Mouse (Mus musculus) ZHBTc4 (cell line): ENCODE measurements around the gene Arl3.
A peak's percentile ranks its signal among the peaks of the same experiment; 100 is the strongest.

Experiments used
- DNase-seq: peaks from one replicate; pipeline ENCODE4 v3.0.0-alpha.2; 2011; ENCODE audit warnings: low read depth, low spot score

The Arl3 gene

DNA sequence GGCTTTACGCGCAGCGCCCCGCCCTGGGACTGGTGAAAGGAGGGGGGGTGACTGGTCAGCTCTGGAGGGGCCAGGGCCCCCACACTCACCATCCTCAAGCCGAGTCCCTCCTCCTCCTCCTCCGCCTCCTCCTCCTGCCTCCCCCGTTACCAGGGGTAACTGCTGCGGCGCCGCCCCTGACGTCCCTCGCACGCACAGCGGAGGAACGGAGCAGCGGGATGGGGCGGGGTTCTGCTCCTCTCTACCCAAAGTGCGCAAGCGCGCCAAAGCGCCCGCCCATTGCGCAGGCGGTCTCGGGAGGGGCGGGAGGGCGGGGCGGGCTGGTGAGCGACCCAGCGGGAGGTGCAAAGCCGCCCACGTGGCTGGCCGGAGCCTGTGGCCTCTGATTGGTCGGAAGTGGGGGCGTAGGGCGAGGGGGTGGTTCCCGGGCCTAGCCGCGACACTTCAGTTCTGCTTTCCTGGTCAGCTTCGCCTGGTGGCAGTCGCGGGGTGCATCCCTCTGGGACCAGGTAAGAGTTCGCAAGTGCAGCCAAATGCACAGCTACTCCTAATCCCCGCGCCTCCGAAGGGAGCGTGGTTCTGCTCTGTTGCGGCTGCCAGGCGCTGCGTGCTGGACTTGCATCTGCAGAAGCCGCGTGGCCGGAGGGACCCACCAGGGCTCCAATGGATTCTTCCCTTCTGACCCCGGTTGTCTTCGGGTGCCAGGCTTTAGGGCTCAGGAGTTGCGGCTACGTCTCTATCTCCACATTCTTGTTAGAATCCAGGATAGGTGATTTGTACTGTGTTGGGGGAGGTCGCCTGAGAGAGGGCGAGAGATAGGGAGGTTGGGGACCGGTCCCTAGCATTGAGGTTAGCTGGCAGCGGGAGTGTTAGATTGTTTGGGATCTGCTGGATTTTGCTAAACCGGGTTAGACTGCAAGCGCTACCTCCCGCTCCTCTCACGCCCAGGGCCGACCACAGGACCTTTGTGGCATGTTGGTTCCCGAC is at the start of gene Arl3, which contains the start of gene Sfxn2:
Gene Arl3, minus strand, starts transcription at position 248 of the 987 bp plus-strand sequence.
Gene Sfxn2, plus strand, starts transcription at position 415 of the 987 bp plus-strand sequence.
- peak; percentile 98 for DNase-seq

DNA sequence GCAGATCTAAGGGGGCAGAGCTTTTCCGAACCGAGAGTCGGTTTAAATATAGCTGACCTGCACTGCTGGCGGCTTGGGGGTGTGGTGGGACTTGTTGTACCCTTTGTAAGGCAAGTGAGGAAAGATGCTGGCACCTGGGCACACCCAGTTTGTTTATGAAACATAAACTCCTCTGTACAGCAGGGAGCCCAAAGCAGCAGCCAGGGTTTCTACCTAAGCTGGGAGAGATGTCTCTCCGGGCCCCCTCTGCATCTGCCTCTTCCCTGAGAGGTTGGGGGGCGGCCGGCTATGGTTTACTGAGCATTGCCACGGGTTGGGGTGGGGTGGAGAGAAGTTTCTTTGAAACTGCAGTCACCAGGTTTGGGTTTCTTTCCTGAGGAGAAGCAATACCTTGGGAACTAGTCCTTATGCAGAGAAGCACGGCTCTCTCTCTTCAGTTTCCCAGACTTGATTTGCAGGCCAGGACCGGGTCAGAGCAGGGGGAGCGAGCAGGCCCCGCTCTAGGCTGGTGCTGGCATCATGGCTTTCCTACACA is 49.7 kb upstream of the Arl3 start:
- DNase-seq = no peak

DNA sequence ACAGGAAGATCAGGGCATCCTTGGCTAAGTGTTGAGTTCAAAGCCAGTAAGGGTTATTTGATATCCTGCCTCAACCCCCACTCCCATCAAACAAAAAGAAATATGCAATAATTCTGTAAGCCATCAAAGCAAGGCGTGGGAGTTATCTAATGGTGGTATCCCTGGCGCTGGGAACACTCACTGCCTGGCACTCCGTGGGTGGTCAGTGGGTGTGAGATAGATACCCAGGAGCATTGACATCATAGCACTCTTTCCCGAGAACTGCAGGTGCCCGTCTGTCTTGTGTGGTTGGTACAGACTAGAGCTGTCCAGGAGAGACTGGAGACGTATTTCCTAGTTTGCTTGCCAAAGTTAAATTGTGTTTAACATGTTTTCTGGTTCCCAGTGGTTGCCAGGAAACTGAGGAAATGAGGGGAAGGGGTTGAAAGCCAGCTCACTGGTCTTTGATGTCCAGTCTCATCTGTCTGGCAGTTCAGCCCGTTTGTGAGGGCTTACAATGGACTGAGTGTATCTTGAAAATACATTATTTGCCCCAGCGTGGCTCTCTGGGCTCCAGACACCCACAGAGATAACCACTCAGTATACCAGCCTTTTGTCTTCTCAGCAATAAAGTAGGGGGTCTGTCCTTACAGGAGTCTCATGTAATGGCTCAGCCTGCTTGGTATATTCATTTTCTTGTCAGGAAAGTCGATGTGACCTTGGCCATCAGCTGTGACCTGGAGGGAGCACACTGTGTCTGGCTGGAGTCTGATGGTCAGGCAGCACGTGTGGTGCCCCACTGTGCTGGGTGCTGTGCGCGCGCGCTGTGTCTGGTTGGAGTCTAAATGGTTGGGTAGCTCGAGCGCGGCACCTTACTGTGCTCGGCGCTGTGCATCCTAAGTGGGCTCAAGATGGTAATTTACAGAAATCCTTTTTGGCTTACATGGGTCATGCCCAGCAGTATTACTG is 48.5 kb upstream of the Arl3 start:
- peak; percentile 51 for DNase-seq

DNA sequence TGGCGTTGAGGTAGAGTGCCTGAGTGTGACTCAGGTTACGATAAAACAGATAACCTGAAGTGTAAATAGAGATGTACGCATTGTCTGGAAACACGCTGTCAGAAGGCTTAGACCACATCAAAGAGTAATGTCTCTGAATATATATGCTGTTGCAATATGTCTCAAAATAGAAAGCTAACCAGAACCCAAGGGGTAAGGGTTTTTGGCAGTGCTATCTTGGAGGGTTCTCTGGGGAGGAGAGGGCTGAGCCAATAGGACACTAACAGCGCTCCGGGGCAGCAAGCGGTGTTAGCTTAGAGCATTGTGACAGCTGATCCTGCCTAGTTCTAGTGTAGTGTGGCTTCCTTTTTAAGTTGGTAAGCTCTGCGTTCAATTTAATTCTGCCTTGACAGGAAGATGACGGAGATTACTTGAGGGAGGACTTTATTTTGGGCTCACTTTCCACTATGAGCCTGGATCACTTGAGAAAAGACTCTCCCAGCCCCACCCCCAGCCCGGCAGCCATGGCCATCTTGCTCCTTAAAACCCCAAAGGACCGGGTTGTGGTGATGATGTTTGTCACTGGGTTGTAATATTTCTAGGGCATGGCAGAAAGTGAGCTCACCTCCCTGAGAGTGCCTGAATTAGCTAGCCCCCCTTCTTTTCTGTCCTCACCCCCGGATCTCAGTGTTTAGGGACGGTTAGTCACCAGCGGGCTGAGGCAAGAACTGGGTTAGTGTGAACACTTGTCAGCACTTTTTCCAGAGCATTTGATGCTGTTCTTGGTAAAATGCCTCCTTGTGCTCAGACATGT is 47.2 kb upstream of the Arl3 start:
- no peak for DNase-seq

DNA sequence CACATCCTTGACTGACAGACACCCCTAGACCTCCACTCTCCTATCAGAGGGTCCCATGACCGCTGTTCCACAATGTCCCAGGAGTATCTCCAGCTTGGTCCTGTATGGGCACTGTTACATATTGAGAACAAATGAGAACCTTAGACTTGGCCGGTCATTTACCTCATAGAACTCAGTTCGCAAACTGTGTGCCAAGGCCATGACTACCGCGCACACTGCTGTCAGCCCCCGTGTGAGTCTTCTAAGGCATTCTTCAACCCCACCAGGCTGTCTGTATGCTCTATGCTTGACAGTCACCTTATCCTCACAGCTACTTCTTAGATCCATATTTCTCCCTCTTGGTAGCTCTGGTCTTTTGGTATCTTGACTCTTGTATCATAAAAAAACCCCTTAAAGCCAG is 46.5 kb upstream of the Arl3 start:
- DNase-seq = no peak

DNA sequence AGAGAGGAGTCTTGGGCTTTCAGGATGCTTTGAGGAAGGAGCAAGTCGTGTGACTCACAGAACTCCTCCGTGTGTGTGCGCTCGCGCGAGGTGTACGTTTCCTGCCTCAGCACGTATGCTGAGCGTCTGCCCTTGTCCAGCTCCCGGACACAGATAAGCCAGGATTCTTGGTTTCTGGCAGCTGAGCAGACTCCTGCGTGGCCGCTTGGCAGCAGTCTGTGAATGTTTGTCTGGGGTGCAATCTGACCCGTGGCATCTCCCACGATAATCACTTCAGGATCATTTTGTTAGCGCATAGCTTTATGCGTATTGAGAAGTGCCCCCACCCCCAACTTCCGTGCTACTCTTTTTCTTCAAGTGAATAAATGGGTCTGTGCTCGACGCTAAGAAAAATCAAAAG is 46.0 kb upstream of the Arl3 start:
- DNase-seq = no peak

DNA sequence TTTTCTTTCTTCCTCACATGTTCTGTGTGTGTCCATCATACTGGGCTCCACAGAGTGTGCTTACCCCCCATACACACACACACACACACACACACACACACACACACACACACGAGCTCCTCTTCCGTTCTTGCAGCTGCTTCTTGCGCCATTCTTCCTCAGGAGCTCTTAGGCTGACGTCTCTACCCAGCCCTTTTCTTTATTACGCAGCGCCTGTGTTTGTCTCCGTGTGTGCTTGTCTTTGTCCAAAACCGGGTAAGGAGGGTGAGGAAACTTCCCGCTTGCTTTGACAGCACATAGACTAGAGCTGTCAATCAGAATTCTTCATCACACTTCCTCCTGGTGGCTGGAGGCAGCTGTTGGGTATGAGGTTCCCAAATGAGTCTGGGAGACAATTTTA is 45.3 kb upstream of the Arl3 start:
- DNase-seq = no peak

DNA sequence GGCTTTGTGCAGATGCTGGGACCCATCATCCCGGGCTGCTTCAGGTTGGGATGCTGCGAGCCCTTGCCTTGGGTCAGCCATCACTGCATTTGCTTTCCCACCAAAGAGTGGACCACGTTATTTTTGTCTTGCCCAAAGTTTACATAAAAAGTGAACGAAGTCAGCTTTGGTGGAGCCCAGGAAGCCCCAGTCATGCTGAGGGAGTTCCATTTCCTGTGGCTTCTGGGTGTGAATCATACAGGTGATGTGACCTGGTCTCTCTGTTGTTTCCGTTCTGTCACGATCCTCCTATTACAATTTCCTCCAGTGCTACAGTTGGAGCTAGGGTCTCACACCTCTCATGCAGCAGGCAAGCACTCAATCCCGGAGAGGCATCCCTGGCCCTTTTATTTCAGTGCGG is 44.4 kb upstream of the Arl3 start:
- no peak for DNase-seq

DNA sequence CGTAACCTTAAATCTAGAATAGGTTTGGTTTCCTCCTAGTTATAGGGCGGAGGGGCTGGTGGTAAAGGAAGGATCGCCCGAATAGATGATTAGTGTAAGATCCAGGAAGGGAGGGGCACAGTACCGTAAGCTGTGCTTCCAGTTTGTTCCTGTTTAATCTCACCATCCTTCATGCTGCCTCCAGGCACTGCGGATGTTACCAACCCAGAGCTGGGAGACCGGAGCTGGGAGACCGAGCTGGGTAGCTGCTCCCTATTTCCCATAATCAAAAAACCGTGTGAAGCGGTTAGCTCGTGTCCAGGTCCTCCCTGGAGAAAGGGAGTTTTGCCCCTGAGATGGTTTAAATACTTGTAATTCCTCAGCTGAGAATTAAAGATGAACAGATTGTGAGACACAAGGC is 43.4 kb upstream of the Arl3 start:
- DNase-seq = peak; percentile 74

DNA sequence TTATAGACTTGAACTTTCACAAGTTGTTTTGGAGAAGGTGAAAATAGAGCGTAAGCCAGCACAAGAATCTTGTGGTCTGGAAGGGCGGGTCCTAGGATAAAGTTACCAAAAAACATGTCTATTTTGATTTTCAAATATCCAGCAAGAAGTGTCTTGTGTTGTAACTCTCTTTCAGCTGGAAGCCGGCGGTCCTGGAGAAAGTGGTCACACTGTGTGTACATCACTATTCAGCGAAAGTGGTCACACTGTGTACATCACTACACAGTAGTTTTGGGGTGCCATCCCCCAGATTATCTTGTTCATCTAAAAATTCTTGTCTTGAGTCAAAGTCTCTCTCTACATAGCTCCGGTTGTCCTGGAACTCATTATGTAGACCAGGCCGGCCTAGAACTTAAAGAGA is 35.2 kb upstream of the Arl3 start:
- no peak for DNase-seq

DNA sequence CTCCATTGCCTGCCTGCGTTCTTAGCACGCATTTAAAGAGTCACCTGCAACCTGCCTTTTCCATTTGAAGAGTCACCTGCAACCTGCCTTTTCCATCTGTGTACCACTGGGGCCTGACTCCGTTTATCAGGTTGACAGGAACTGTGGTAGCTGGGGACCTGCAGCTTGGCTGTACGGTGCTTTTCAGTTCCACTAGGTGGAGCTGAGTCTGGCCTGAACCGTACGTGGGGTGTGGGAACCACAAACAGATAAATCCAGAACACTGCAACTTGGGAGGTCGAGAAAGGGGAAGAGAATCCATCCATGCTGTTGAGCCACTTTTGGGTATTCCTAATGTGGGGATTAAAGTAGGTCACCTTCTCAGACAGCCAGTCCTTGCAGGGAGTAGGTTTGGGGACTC is 34.4 kb upstream of the Arl3 start:
- DNase-seq = peak; percentile 86

DNA sequence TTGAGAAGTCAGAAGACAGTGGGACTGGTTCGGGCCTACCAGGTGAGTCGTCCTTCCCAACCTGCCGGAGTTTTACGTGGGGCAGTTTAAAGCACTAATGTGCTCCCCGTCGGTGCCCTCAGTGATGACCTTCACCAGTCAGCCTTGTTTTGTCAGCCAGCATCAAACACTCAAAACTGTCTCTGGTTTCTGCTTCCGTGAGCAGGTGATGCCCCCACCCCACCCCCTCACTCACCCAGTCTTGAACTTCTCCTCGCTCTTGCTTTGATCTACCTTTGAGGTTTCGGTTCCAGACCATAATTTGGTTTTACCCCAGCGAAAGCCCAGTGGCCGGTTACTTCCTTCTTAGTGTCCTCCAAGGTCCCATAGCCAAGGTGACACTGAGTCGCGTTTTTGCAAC is 33.7 kb upstream of the Arl3 start:
- peak; percentile 30 for DNase-seq

DNA sequence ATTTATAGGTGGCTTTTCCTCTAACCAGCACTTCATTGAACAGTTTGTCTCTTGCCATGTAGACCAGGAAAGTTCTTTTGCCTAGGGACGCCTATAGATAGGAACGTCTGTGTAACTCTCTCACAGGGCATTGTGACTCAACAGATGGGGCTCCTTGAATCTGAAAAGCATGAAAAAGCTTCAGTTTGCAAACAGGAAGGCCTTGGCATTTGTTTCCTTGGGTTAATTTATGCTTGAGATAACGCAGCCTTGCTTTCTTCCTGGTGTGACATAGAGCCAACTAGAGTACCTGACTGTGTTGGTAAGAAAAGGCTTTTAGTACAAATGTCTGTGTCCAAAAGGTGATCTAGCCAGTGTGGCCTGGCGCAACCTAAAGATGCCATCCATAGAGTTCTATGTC is 29.4 kb upstream of the Arl3 start:
- no peak for DNase-seq

DNA sequence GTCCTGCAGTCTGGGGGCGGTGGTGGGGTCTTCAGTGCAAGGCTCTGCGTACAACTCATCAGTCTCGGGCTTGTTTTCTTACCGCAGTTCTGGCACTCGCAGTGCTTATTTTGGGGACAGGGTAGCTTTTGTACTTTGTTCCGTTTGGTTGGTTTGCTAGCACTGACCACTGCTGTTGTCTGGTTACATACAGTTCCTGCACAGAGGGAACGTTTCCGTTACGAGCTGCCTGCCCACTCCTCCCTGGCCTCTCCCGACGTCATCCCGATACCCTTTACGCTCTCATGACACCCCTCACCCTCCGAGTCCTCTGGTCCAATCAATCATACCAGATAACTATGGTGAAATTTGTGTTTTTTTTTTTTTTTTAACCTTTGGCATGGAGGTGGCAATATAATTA is 28.5 kb upstream of the Arl3 start:
- no peak for DNase-seq

DNA sequence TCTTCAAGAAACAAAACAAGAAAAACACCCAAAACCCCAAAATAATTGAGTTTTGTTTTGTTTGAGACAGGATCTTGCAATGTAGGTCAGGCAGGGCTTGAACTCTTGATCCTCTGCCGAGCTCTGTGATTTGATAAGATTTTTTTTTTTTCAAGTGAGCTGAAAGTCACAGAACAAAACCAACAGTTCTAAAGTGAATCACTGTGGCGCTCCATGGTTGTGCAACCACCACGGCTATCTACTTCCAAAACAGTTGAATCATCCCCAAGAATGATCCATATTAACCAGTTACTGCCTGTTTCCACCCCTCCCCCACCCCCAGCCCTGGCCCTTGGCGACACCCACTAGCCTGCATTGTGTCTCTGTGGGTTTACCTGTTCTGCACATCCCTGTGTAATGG is 27.4 kb upstream of the Arl3 start:
- no peak for DNase-seq

DNA sequence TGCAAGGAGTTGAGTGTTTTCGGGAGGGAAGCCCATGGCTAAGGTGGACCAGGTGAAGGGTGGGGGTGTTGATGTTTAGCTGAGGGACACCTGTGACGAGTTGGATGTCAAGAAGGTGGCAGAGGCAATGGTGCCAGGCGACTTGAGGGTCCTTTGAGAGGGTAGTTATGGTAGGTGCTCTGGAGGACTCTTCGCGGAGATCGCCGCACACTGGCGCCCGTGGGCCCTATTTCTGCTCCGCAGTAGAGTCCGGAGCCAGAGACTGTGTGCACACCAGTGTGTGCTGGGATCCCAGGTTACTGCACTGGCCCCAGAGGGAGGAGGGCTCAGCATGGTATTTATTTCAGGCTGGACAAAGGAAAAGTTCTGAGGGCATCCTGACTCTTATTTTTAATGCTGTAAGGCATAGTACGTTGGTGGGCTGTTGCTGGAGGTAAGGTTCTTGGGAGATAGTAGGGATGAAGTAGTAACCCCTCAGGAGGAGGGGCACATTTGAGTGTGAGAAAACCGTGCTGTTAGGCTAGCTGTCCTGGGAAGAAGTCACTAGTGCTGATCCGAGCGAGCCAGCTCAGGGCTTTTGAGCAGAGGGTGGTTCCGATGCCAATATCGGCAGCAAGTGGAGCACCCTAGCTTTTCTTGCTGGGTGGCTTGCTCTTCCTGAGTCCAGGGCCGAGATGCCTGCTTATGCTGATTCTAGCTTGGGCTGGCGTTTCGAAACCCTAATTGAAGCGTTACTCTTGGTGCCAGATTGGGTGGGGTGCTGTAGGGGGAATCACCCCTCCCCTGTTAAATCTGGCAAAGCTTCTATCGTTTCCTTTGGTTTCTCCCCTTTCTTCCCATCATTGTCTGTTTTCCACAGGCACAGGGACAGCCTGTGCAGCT is 26.6 kb upstream of the Arl3 start:
- DNase-seq = no peak

DNA sequence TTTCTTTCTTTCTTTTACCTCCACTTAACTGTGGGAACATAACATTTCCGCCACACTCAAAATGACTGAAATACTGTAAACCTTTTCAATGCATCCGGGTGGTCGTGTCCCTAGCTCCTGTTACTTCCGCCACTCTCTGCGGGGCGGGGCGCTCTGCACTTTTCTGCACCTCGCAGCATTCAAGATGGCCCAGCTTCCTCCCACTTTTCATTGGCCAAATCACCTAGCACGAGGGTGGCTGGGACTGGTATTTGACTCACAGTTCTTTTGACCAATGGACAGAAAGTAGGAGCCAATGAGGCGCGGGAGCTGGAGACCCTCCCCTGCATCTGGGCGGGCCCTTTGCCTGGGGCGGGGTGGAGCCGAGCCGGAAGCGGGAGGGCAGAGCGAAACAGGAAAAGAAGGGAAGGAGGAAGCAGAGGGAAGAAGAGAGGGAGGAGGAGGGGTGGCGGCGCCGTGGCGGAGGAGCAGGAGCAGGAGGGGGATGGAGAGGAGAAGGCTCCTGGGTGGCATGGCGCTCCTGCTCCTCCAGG is 25.8 kb upstream of the Arl3 start, which contains the start of gene Wbp1l:
Gene Wbp1l, plus strand, starts transcription at position 365 of the 533 bp plus-strand sequence.
- peak; percentile 99 for DNase-seq

DNA sequence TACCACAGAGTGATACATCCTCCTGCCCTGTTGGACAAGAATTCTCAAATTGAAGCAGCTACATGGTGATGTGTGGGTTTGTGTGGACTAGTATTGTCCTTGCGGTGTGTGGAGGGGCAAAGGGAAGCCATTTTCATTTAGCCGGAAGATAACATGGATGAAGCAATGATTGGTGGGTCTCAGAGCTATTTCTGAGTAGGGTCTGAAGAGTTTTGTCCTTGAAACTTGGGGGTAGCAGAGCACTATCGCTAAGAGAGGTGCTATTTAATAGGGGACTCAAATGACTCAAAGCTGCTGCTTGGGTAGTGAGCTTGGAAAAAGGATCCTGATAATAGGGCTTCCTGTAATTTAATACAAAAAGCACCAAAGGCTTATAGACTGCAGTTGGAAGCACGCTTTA is 25.2 kb upstream of the Arl3 start:
- DNase-seq = no peak

DNA sequence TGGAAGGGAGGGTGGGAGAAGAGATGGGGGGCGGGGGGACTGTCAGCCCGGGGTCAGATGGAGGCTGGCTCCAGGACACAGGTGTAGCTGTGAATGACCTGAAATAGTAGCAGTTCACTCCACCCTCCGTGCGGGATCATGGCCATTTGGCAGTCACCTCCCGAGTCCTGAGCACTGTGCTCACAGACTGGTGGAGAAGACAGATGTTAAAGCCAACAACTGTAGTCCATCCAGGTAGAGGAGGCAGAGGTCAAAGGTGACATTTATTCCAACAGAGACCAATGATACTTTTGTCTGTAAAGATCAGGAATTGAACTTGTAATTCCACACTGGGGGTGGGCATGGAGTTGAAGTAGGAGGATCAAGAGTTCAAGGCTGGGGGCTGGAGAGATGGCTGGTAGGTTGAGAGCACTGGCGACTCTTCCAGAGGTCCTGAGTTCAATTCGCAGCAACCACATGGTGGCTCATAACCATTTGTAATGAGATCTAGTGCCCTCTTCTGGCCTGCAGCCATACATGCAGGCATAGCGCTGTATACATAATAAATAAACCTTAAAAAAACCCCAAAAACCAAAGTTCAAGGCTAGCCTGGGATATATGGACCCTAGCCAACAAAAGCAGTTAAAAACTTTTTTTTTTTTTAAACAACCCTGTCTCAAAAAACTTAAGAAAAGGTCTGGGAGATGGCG is 19.9 kb upstream of the Arl3 start:
- peak; percentile 56 for DNase-seq
